Mouse (Mus musculus): Measurements from ENCODE around the gene Usp27x. TPM values are rescaled to one million over a fixed set of nuclear protein-coding genes. Genes with fewer than 3 reads are reported as not detected.

Gene Usp27x
- 0.64 and 0.70 TPM in 2 replicates for polyA plus RNA-seq (2016; fragmentation: Nextera tagmentation; extraction: Ambion mirVana)

GRCm38 (mm10) chrX:7375716-7376480 lies at the start of gene Usp27x:
Gene Usp27x (minus strand): TSS chrX:7375830.
- Histone ChIP-seq H3K9me3 (replicated peaks) (peaks cover 7% of the 10 kb centered on the region; the same call in 1 of the 2 replicates), H3K4me1 (peaks cover 12% of the 10 kb centered on the region), H3K4me3 (peak within 1 kb of the TSS; percentile 67), H3K27ac (replicated peaks) (peak within 1 kb of the TSS; percentile 87), H3K27me3 (ENCODE audit: low read depth, poor library complexity, severe bottlenecking) (no peaks in the 10 kb centered on the region), H3K36me3 (peaks cover 6% of the 10 kb centered on the region)
- DNase-seq (ENCODE audit: low spot score), result peak; percentile 69
- 20% methylated on average over 48 of the region's 51 CpGs for WGBS

DNA sequence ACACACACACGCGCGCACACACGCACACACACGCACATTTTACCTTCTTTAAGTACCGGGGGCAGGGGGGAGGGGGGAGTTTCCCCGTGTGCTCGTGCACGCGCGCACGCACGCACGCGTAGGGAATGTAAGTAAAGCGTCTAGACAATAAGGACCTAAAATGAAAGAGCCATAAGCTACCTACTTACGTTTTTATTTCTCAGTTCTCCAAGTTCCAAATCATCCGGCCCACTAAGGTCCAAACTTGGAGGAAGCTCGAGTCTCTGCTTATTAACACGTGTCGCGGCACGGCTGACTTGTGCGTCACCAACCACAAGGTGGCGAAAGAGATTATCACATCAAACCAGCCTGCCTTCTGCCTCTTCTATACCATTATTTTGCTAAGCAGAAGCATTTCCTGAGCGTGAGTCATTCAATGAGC lies 47.1 kb upstream of the Usp27x start:
- no peaks in the 10 kb centered on the region for H3K4me1 ChIP-seq
- H3K27ac ChIP-seq (replicated peaks), result peak overlapping the region; percentile 76
- H3K9me3 ChIP-seq (replicated peaks), result no peaks in the 10 kb centered on the region
- peak; percentile 63 for DNase-seq (ENCODE audit: low spot score)
- H3K4me3 ChIP-seq, result peak overlapping the region; percentile 53
- WGBS, result 22% methylated on average over 26 of the region's 26 CpGs
- no peaks in the 10 kb centered on the region for H3K27me3 ChIP-seq (ENCODE audit: low read depth, poor library complexity, severe bottlenecking)
- H3K36me3 ChIP-seq, result no peaks in the 10 kb centered on the region

GRCm38 (mm10) chrX:7422166-7422565 lies 46.5 kb upstream of the Usp27x start:
- no peaks in the 10 kb centered on the region for H3K9me3 ChIP-seq (replicated peaks)
- peak overlapping the region; percentile 53 for H3K4me3 ChIP-seq
- DNase-seq (ENCODE audit: low spot score), result no peak
- H3K27me3 ChIP-seq (ENCODE audit: low read depth, poor library complexity, severe bottlenecking), result no peaks in the 10 kb centered on the region
- WGBS, result 71% methylated on average over 6 of the region's 6 CpGs
- H3K4me1 ChIP-seq, result 0 out of 2 replicates have a peak, but pooled peaks cover 1% of the 10 kb centered on the region
- peak overlapping the region; percentile 76; the same call in 1 of the 2 replicates for H3K27ac ChIP-seq (replicated peaks)
- H3K36me3 ChIP-seq, result no peaks in the 10 kb centered on the region

DNA sequence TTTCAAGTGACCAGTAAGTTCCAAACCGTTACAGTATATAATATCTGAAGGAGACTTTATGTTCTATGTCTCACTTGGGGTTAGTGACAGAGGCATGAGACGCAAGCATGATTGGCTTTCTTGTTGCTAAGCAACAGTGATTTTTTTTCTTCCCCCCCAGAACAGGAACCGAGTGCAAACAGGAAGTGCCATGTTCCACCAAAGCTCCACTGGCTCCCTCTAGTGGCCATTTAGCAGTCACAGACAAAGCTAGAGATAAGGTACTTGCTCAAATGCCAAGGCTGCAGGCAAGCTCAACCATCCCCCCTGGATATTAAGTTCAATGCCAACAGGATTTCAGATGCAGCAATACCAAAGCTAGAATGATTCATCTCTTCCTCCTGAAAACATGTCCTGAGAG lies 45.4 kb upstream of the Usp27x start:
- peaks cover 9% of the 10 kb centered on the region; the same call in 1 of the 2 replicates for H3K4me1 ChIP-seq
- H3K27ac ChIP-seq (replicated peaks), result no peak overlapping the region
- H3K9me3 ChIP-seq (replicated peaks), result no peaks in the 10 kb centered on the region
- H3K27me3 ChIP-seq (ENCODE audit: low read depth, poor library complexity, severe bottlenecking), result no peaks in the 10 kb centered on the region
- no peaks in the 10 kb centered on the region for H3K36me3 ChIP-seq
- peak; percentile 61 for DNase-seq (ENCODE audit: low spot score)
- H3K4me3 ChIP-seq, result no peak overlapping the region
- 41% methylated on average over 3 of the region's 3 CpGs for WGBS

GRCm38 (mm10) chrX:7416178-7416871 lies 40.7 kb upstream of the Usp27x start:
- Histone ChIP-seq H3K27me3 (ENCODE audit: low read depth, poor library complexity, severe bottlenecking) (no peaks in the 10 kb centered on the region), H3K36me3 (no peaks in the 10 kb centered on the region), H3K4me1 (peaks cover 10% of the 10 kb centered on the region; the same call in 1 of the 2 replicates), H3K4me3 (no peak overlapping the region), H3K27ac (replicated peaks) (peak overlapping the region; percentile 38), H3K9me3 (replicated peaks) (no peaks in the 10 kb centered on the region)
- peak; percentile 52 for DNase-seq (ENCODE audit: low spot score)
- 53% methylated on average over 12 of the region's 12 CpGs for WGBS

- DNase-seq (ENCODE audit: low spot score), result no peak
- Histone ChIP-seq H3K4me1 (peaks cover 10% of the 10 kb centered on the region; the same call in 1 of the 2 replicates), H3K27ac (replicated peaks) (no peak overlapping the region), H3K36me3 (no peaks in the 10 kb centered on the region), H3K27me3 (ENCODE audit: low read depth, poor library complexity, severe bottlenecking) (no peaks in the 10 kb centered on the region), H3K9me3 (replicated peaks) (no peaks in the 10 kb centered on the region), H3K4me3 (no peak overlapping the region)
- 92% methylated on average over 6 of the region's 6 CpGs for WGBS
Observed at GRCm38 (mm10) chrX:7415308-7415707, 39.7 kb upstream of the Usp27x start.

DNA sequence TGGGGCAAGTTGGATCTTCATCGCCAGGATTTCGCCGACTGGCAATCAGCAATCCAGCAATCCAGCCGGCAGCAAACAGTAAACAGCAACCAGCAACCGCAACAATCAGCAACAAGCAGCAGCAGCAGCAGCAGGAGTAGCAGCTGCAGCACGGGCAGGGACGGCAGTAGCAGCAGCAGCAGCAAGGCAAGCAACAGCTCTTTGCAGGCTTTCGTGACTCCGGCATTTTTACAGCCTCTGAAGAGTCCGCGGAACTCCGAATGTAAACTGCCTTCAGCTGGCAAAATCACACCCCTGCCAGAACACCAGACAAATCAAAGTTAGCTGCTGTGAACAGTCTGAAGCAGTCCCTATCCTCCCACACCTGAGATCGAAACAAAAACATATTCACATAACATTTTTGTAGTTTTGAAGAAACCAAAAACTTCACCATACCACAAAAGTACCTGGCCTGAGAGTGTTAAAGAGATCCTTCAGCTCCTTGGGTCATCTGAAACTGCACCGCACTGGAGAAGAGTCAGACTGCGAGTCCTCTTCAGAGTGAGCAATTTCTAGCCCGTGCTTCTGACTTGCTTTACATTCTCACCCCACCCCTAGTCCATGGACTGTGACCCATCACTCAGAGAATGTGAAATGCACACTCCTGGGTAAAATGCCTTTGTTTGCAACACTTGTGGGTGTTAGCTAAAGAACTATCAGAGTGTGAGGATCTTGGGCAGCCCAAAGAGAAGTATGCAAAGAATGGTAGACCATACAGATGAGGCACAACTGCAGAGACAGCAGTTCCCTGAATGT lies 36.8 kb upstream of the Usp27x start:
- no peaks in the 10 kb centered on the region for H3K9me3 ChIP-seq (replicated peaks)
- no peak overlapping the region for H3K27ac ChIP-seq (replicated peaks)
- WGBS, result 89% methylated on average over 16 of the region's 16 CpGs
- H3K27me3 ChIP-seq (ENCODE audit: low read depth, poor library complexity, severe bottlenecking), result no peaks in the 10 kb centered on the region
- H3K36me3 ChIP-seq, result no peaks in the 10 kb centered on the region
- DNase-seq (ENCODE audit: low spot score), result no peak
- no peak overlapping the region for H3K4me3 ChIP-seq
- peaks cover 10% of the 10 kb centered on the region; the same call in 1 of the 2 replicates for H3K4me1 ChIP-seq

GRCm38 (mm10) chrX:7376586-7376985 lies 956 bp upstream of the Usp27x start:
- no peaks in the 10 kb centered on the region for H3K27me3 ChIP-seq (ENCODE audit: low read depth, poor library complexity, severe bottlenecking)
- peaks cover 12% of the 10 kb centered on the region for H3K4me1 ChIP-seq
- H3K27ac ChIP-seq (replicated peaks), result peak overlapping the region; percentile 87
- WGBS, result 37% methylated on average over 4 of the region's 4 CpGs
- no peak for DNase-seq (ENCODE audit: low spot score)
- peaks cover 6% of the 10 kb centered on the region for H3K36me3 ChIP-seq
- H3K9me3 ChIP-seq (replicated peaks), result peaks cover 7% of the 10 kb centered on the region; the same call in 1 of the 2 replicates
- H3K4me3 ChIP-seq, result peak overlapping the region; percentile 67

- Histone ChIP-seq H3K9me3 (replicated peaks) (peaks cover 7% of the 10 kb centered on the region; the same call in 1 of the 2 replicates), H3K27me3 (ENCODE audit: low read depth, poor library complexity, severe bottlenecking) (no peaks in the 10 kb centered on the region), H3K4me3 (peak overlapping the region; percentile 67), H3K36me3 (peaks cover 6% of the 10 kb centered on the region), H3K4me1 (peaks cover 12% of the 10 kb centered on the region), H3K27ac (replicated peaks) (peak overlapping the region; percentile 87)
- DNase-seq (ENCODE audit: low spot score), result peak; percentile 53
- WGBS, result 45% methylated on average over 32 of the region's 40 CpGs
Observed at GRCm38 (mm10) chrX:7375322-7375715, 311 bp downstream of the Usp27x start.

DNA sequence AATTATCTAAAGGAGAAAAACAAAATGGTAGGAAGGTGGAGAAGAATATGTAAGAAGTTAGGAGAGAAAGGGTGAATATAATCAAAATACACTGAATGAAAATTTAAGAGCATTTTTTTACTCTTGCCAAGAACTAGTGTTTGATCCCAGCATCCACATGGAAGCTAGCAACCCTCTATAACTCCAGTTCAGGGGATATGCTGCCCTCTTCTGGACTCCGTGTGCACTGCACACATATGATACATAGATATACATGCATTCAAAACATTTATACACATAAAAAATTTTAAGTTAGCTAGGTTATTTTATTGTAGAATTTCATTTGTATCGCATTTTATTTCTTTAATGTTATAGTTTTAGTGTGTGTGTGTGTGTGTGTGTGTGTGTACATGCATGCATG lies 50.2 kb downstream of the Usp27x start:
- 24% methylated on average over 2 of the region's 2 CpGs for whole genome bisulfite sequencing
- H3K27ac ChIP-seq (replicated peaks), result no peak overlapping the region
- no peak for DNase-seq (ENCODE audit: low spot score)
- H3K9me3 ChIP-seq (replicated peaks), result no peaks in the 10 kb centered on the region
- H3K27me3 ChIP-seq (ENCODE audit: low read depth, poor library complexity, severe bottlenecking), result no peaks in the 10 kb centered on the region
- H3K36me3 ChIP-seq, result no peaks in the 10 kb centered on the region
- H3K4me3 ChIP-seq, result no peak overlapping the region
- no peaks in the 10 kb centered on the region for H3K4me1 ChIP-seq

GRCm38 (mm10) chrX:7322288-7322687 lies 53.3 kb downstream of the Usp27x start:
- no peaks in the 10 kb centered on the region for H3K9me3 ChIP-seq (replicated peaks)
- no peaks in the 10 kb centered on the region for H3K36me3 ChIP-seq
- WGBS, result 10% methylated on average over 7 of the region's 7 CpGs

More at GRCm38 (mm10) chrX:7322288-7322687, 53.3 kb downstream of the Usp27x start:
- DNase-seq (ENCODE audit: low spot score), result peak; percentile 48
- Histone ChIP-seq H3K27ac (replicated peaks) (no peak overlapping the region), H3K4me1 (no peaks in the 10 kb centered on the region), H3K4me3 (no peak overlapping the region), H3K27me3 (ENCODE audit: low read depth, poor library complexity, severe bottlenecking) (no peaks in the 10 kb centered on the region)
